ENCODE assay signal across 16 mouse cellular contexts in the genomic region with DNA sequence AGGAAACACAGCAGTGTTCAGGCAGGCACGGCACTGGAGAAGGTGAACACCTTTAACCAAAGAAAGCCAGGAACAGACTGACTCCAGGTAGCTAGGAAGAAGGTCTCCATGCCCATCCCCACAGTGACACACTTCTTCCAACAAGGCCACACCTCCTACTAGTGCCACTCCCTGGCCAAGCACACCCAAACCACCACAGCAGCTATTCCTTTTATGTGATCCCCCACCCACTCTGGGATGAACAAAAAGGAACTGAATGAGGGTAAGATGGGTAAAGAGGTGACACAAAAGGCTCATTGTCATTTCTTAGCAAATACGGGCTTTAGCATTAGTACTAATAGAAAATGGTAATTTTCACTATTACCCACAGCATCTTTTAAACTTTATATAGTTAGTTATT.
"Had no signal": no experiment of that assay in that cellular context is flagged by ENCODE, and none has a peak within 500 bp of the region (broad histone marks: within the 10 kb centered on the region; RNA-seq: fewer than 3 reads in every experiment).

No protein-coding gene starts in this region.

- H3K36me3 ChIP-seq: neural tube, embryonic 13.5 days; neural tube, embryonic 15.5 days; stomach, embryonic 15.5 days had no signal

- H3K27me3 ChIP-seq: neural tube, embryonic 13.5 days; neural tube, embryonic 15.5 days; stomach, embryonic 15.5 days had no signal

- H3K9ac ChIP-seq: neural tube, embryonic 13.5 days; neural tube, embryonic 15.5 days; stomach, embryonic 15.5 days had no signal

- H3K4me2 ChIP-seq: neural tube, embryonic 13.5 days; neural tube, embryonic 15.5 days; stomach, embryonic 15.5 days had no signal

- H3K4me3 ChIP-seq: neural tube, embryonic 13.5 days; neural tube, embryonic 15.5 days; stomach, embryonic 15.5 days had no signal

- DNase-seq: retina, postnatal 1 day; right cerebral cortex, adult 18-20 months; right cerebral cortex, postnatal 14 days; right cerebral cortex, postnatal 25 days; right cerebral cortex, postnatal 4 days; spleen, adult 18-20 months; thymus, adult 18-20 months; thymus, adult 2 months; thymus, postnatal 14 days; thymus, postnatal 25 days; thymus, postnatal 36 days; thymus, postnatal 4 days had no signal

- H3K27ac ChIP-seq: neural tube, embryonic 13.5 days; neural tube, embryonic 15.5 days; stomach, embryonic 15.5 days; stomach, postnatal 0 days had no signal

- H3K4me1 ChIP-seq: neural tube, embryonic 13.5 days; neural tube, embryonic 15.5 days; stomach, embryonic 15.5 days had no signal

- H3K9me3 ChIP-seq: neural tube, embryonic 13.5 days; neural tube, embryonic 15.5 days; stomach, embryonic 15.5 days had no signal
